In the genomic region with DNA sequence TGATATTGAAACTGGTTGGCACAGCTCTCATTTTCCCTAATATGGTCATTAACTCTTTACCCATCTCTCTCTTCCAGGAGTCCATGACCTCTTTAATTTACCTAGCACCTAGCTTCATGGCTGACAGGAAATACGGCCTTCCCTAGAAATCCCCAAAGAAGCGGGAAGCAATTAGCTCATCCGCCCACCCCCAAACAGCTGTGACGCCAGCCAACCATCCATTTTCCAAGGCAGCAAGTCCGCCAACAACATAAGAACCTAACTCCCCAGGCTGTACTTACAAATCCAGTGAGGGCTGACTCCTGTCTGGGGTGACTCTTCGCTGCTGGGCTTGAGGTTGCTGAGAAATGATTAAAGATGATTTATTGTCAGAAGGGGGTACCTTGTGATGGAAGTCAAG, we compare ENCODE assay signal across 24 mouse cellular contexts. TPM values are rescaled to one million over a fixed set of nuclear protein-coding genes. Genes with fewer than 3 reads are reported as not detected.
DNase-seq lines count a peak whose midpoint lies in the region; ATAC-seq and TF ChIP-seq lines count a peak whose summit lies in the region.
"Had no signal": no experiment of that assay in that cellular context is flagged by ENCODE, and none has a peak within 500 bp of the region (broad histone marks: within the 10 kb centered on the region; RNA-seq: fewer than 3 reads in every experiment).

No protein-coding gene starts in this region.

- H3K36me3 ChIP-seq in liver, embryonic 13.5 days = 0 out of 2 replicates have a peak, but pooled peaks cover 4% of the 10 kb centered on the region
- H3K36me3 ChIP-seq in neural tube, embryonic 15.5 days = peaks cover 18% of the 10 kb centered on the region
- H3K36me3 ChIP-seq in forebrain, embryonic 13.5 days (ENCODE audit: poor library complexity, severe bottlenecking) = peaks cover 24% of the 10 kb centered on the region
- H3K36me3 ChIP-seq: embryonic facial prominence, embryonic 15.5 days; limb, embryonic 12.5 days had no signal

- 88% methylated on average over 6 of the region's 6 CpGs for WGBS in liver, embryonic 13.5 days (ENCODE audit: insufficient replicate concordance)
- 27% methylated on average over 6 of the region's 6 CpGs for WGBS in neural tube, embryonic 15.5 days
- WGBS in forebrain, embryonic 13.5 days = 86% methylated on average over 6 of the region's 6 CpGs

- H3K4me2 ChIP-seq in liver, embryonic 13.5 days = peak overlapping the region; percentile 58; the same call in 1 of the 2 replicates
- H3K4me2 ChIP-seq in neural tube, embryonic 15.5 days = no peak overlapping the region
- no peak overlapping the region for H3K4me2 ChIP-seq in forebrain, embryonic 13.5 days
- H3K4me2 ChIP-seq: embryonic facial prominence, embryonic 15.5 days; forebrain, embryonic 15.5 days; hindbrain, embryonic 14.5 days; limb, embryonic 12.5 days had no signal

- H3K27me3 ChIP-seq in liver, embryonic 13.5 days = no peaks in the 10 kb centered on the region
- no peaks in the 10 kb centered on the region for H3K27me3 ChIP-seq in neural tube, embryonic 15.5 days (replicated peaks)
- no peaks in the 10 kb centered on the region for H3K27me3 ChIP-seq in forebrain, embryonic 13.5 days
- H3K27me3 ChIP-seq: embryonic facial prominence, embryonic 15.5 days; forebrain, embryonic 15.5 days; limb, embryonic 12.5 days had no signal

- H3K4me3 ChIP-seq in left cerebral cortex, adult 2 months = no peak overlapping the region
- no peak overlapping the region for H3K4me3 ChIP-seq in liver, embryonic 13.5 days (replicated peaks)
- H3K4me3 ChIP-seq in neural tube, embryonic 15.5 days (replicated peaks) = no peak overlapping the region
- H3K4me3 ChIP-seq in forebrain, embryonic 13.5 days = no peak overlapping the region
- H3K4me3 ChIP-seq: embryonic facial prominence, embryonic 15.5 days; forebrain, embryonic 15.5 days; limb, embryonic 12.5 days had no signal

- peaks cover 68% of the 10 kb centered on the region for H3K4me1 ChIP-seq in liver, embryonic 13.5 days (replicated peaks)
- H3K4me1 ChIP-seq in neural tube, embryonic 15.5 days = peaks cover 13% of the 10 kb centered on the region
- H3K4me1 ChIP-seq in forebrain, embryonic 13.5 days = no peaks in the 10 kb centered on the region

- no peak for DNase-seq in left cerebral cortex, adult 2 months (ENCODE audit: extremely low spot score in 1 of 2, low spot score in 2 of 2)
- no peak for DNase-seq in left cerebral cortex, postnatal 10 days (ENCODE audit: extremely low spot score in 1 of 2, low spot score in 2 of 2)
- DNase-seq in right cerebral cortex, adult 18-20 months = peak; percentile 62
- DNase-seq in right cerebral cortex, postnatal 14 days = no peak
- DNase-seq in liver, embryonic 13.5 days = no peak
- DNase-seq: adrenal gland, adult 8-10 months; B cell, adult 2 months; cerebellum, adult 8-10 months; cerebellum, postnatal 36 days; gastrocnemius, postnatal 14 days; heart, postnatal 36 days; kidney, adult 8-10 months; kidney, postnatal 14 days; lung, adult 2 months; midbrain, embryonic 14.5 days; thymus, postnatal 14 days had no signal

- intact Hi-C loops in left cerebral cortex, adult 2 months (cut with DNase I) = no loop called here
- intact Hi-C loops in left cerebral cortex, postnatal 10 days (cut with DNase I) = no loop called here

- no peak for ATAC-seq in liver, embryonic 13.5 days (ENCODE audit: low read depth)
- ATAC-seq in neural tube, embryonic 15.5 days (ENCODE audit: low FRiP score) = no peak
- no peak for ATAC-seq in CD4-positive, CD25-positive, alpha-beta regulatory T cell, adult 4 months
- ATAC-seq in forebrain, embryonic 13.5 days = no peak
- ATAC-seq: activated CD4-positive, CD25-positive, alpha-beta regulatory T cell, adult 4 months had no signal

- H3K9me3 ChIP-seq in liver, embryonic 13.5 days (replicated peaks) = no peaks in the 10 kb centered on the region
- no peaks in the 10 kb centered on the region for H3K9me3 ChIP-seq in neural tube, embryonic 15.5 days (replicated peaks)
- no peaks in the 10 kb centered on the region for H3K9me3 ChIP-seq in forebrain, embryonic 13.5 days (replicated peaks)
- H3K9me3 ChIP-seq: embryonic facial prominence, embryonic 15.5 days; forebrain, embryonic 15.5 days; limb, embryonic 12.5 days had no signal

- peak overlapping the region; percentile 97 for H3K27ac ChIP-seq in left cerebral cortex, adult 2 months
- H3K27ac ChIP-seq in liver, embryonic 13.5 days = 0 out of 2 replicates have a peak overlapping the region, but pooled peaks have one; percentile 83
- H3K27ac ChIP-seq in neural tube, embryonic 15.5 days (replicated peaks) = peak overlapping the region; percentile 18; the same call in 1 of the 2 replicates
- no peak overlapping the region for H3K27ac ChIP-seq in forebrain, embryonic 13.5 days
- H3K27ac ChIP-seq: embryonic facial prominence, embryonic 15.5 days; forebrain, embryonic 15.5 days; hindbrain, embryonic 14.5 days; limb, embryonic 12.5 days had no signal

- H3K9ac ChIP-seq in liver, embryonic 13.5 days = no peak overlapping the region
- H3K9ac ChIP-seq in neural tube, embryonic 15.5 days (replicated peaks) = no peak overlapping the region
- no peak overlapping the region for H3K9ac ChIP-seq in forebrain, embryonic 13.5 days
- H3K9ac ChIP-seq: embryonic facial prominence, embryonic 15.5 days; forebrain, embryonic 15.5 days; hindbrain, embryonic 14.5 days; limb, embryonic 12.5 days had no signal

- TF ChIP-seq CTCF in left cerebral cortex, adult 2 months (IDR thresholded peaks at IDR 0.05) = no peak

RNA-seq across cellular contexts. Expression of a gene that starts 27.5 kb away (rescaled TPM):
- 10 to 100 TPM; 16.7 to 20.1 TPM for total RNA-seq in left cerebral cortex, adult 2 months (2021)
- total RNA-seq in left cerebral cortex, postnatal 10 days (2021) = 1 to 10 TPM; 6.8 to 8.0 TPM
- 75.4 and 89.0 TPM in 2 replicates for polyA plus RNA-seq in liver, embryonic 13.5 days (2015; fragmentation: Nextera tagmentation; extraction: Ambion mirVana)
- 12.8 and 117 TPM in 2 replicates for polyA plus RNA-seq in neural tube, embryonic 15.5 days (2015; fragmentation: Nextera tagmentation; extraction: Ambion mirVana)
- 100 to 1,000 TPM; 133 to 159 TPM for polyA plus RNA-seq in CD4-positive, CD25-positive, alpha-beta regulatory T cell, adult 4 months (2017; shearing (Covaris generic))
- 38.5 and 39.4 TPM in 2 replicates for polyA plus RNA-seq in forebrain, embryonic 13.5 days (2015; fragmentation: Nextera tagmentation; extraction: Ambion mirVana)
